In the genomic region with DNA sequence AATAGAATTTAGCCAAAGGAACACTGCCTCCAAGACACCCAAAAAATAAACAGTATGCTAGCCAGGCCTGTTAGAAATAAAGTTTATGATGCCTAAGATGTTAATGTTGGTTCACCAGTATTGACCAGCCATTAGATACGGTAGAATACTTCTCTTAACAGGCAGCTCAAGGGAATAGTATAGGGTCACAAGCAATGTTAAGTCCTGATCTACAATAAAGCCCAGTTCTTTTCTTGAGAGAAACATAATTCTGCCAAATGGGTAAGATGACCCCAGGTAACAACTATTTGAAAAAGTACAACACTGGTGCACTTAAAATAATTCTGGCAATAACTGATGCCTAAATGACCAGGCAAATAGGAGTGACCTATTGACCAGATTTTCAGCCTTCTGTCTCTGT, we compare ENCODE assay signal across 7 mouse cellular contexts. TPM values are rescaled to one million over a fixed set of nuclear protein-coding genes. Genes with fewer than 3 reads are reported as not detected.
DNase-seq lines count a peak whose midpoint lies in the region; ATAC-seq lines count a peak whose summit lies in the region.

No protein-coding gene starts in this region.

- no peak for ATAC-seq in lung, embryonic 15.5 days (ENCODE audit: borderline replicate concordance, extremely low read depth, low FRiP score, low TSS enrichment)
- ATAC-seq in forebrain, embryonic 12.5 days (ENCODE audit: low FRiP score) = peak; percentile 9
- no peak for ATAC-seq in limb, embryonic 12.5 days (ENCODE audit: insufficient number of reproducible peaks, insufficient read depth, low FRiP score, low TSS enrichment, low read depth)
- ATAC-seq in neural tube, embryonic 15.5 days (ENCODE audit: low FRiP score) = no peak

- no peak for DNase-seq in lung, postnatal 14 days
- DNase-seq in gastrocnemius, postnatal 25 days = no peak
- no peak for DNase-seq in kidney, postnatal 14 days

- no peak overlapping the region for H3K27ac ChIP-seq in lung, embryonic 15.5 days
- no peak overlapping the region for H3K27ac ChIP-seq in forebrain, embryonic 12.5 days
- H3K27ac ChIP-seq in limb, embryonic 12.5 days = no peak overlapping the region
- H3K27ac ChIP-seq in neural tube, embryonic 15.5 days (replicated peaks) = peak overlapping the region; percentile 97

- no peaks in the 10 kb centered on the region for H3K27me3 ChIP-seq in lung, embryonic 15.5 days
- H3K27me3 ChIP-seq in forebrain, embryonic 12.5 days = no peaks in the 10 kb centered on the region
- H3K27me3 ChIP-seq in limb, embryonic 12.5 days = no peaks in the 10 kb centered on the region
- H3K27me3 ChIP-seq in neural tube, embryonic 15.5 days (replicated peaks) = no peaks in the 10 kb centered on the region

- no peaks in the 10 kb centered on the region for H3K36me3 ChIP-seq in lung, embryonic 15.5 days
- no peaks in the 10 kb centered on the region for H3K36me3 ChIP-seq in forebrain, embryonic 12.5 days (replicated peaks)
- H3K36me3 ChIP-seq in limb, embryonic 12.5 days = no peaks in the 10 kb centered on the region
- no peaks in the 10 kb centered on the region for H3K36me3 ChIP-seq in neural tube, embryonic 15.5 days

- peak overlapping the region; percentile 52; the same call in 1 of the 2 replicates for H3K9ac ChIP-seq in lung, embryonic 15.5 days
- H3K9ac ChIP-seq in forebrain, embryonic 12.5 days = peak overlapping the region; percentile 88; the same call in 1 of the 2 replicates
- no peak overlapping the region for H3K9ac ChIP-seq in limb, embryonic 12.5 days (replicated peaks)
- H3K9ac ChIP-seq in neural tube, embryonic 15.5 days (replicated peaks) = no peak overlapping the region

- peaks cover 7% of the 10 kb centered on the region for H3K4me1 ChIP-seq in lung, embryonic 15.5 days
- peaks cover 11% of the 10 kb centered on the region for H3K4me1 ChIP-seq in forebrain, embryonic 12.5 days
- H3K4me1 ChIP-seq in limb, embryonic 12.5 days (replicated peaks) = peaks cover 5% of the 10 kb centered on the region; the same call in 1 of the 2 replicates
- peaks cover 23% of the 10 kb centered on the region for H3K4me1 ChIP-seq in neural tube, embryonic 15.5 days

- H3K4me3 ChIP-seq in lung, embryonic 15.5 days = peak overlapping the region; percentile 81
- peak overlapping the region; percentile 98 for H3K4me3 ChIP-seq in forebrain, embryonic 12.5 days (replicated peaks)
- peak overlapping the region; percentile 94 for H3K4me3 ChIP-seq in limb, embryonic 12.5 days (replicated peaks)
- peak overlapping the region; percentile 96; the same call in 1 of the 2 replicates for H3K4me3 ChIP-seq in neural tube, embryonic 15.5 days (replicated peaks)

- 94% methylated on average over 1 of the region's 1 CpGs for WGBS in lung, embryonic 15.5 days
- 96% methylated on average over 1 of the region's 1 CpGs for WGBS in forebrain, embryonic 12.5 days
- 86% methylated on average over 1 of the region's 1 CpGs for WGBS in limb, embryonic 12.5 days
- WGBS in neural tube, embryonic 15.5 days = 82% methylated on average over 1 of the region's 1 CpGs

- H3K4me2 ChIP-seq in lung, embryonic 15.5 days = peak overlapping the region; percentile 70
- peak overlapping the region; percentile 53 for H3K4me2 ChIP-seq in forebrain, embryonic 12.5 days
- H3K4me2 ChIP-seq in limb, embryonic 12.5 days = peak overlapping the region; percentile 54
- peak overlapping the region; percentile 57 for H3K4me2 ChIP-seq in neural tube, embryonic 15.5 days

- H3K9me3 ChIP-seq in lung, embryonic 15.5 days = no peaks in the 10 kb centered on the region
- no peaks in the 10 kb centered on the region for H3K9me3 ChIP-seq in forebrain, embryonic 12.5 days
- no peaks in the 10 kb centered on the region for H3K9me3 ChIP-seq in limb, embryonic 12.5 days
- no peaks in the 10 kb centered on the region for H3K9me3 ChIP-seq in neural tube, embryonic 15.5 days (replicated peaks)

RNA-seq across cellular contexts. Expression of gene Sf3b1, which starts 0.7 kb away (rescaled TPM):
- polyA plus RNA-seq in lung, embryonic 15.5 days (2015; fragmentation: Nextera tagmentation; extraction: Ambion mirVana) = 305 and 316 TPM in 2 replicates
- polyA plus RNA-seq in forebrain, embryonic 12.5 days (2016; fragmentation: Nextera tagmentation; extraction: Ambion mirVana) = 376 and 422 TPM in 2 replicates
- polyA plus RNA-seq in limb, embryonic 12.5 days (2016; fragmentation: Nextera tagmentation; extraction: Ambion mirVana) = 337 and 360 TPM in 2 replicates
- polyA plus RNA-seq in neural tube, embryonic 15.5 days (2015; fragmentation: Nextera tagmentation; extraction: Ambion mirVana) = 258 and 272 TPM in 2 replicates
- total RNA-seq in gastrocnemius, postnatal 25 days (2021) = 10 to 100 TPM; 36.4 to 49.3 TPM

RNA-seq across cellular contexts. Expression of gene Coq10b, which starts 24.6 kb away (rescaled TPM):
- polyA plus RNA-seq in lung, embryonic 15.5 days (2015; fragmentation: Nextera tagmentation; extraction: Ambion mirVana) = 17.0 and 19.1 TPM in 2 replicates
- polyA plus RNA-seq in forebrain, embryonic 12.5 days (2016; fragmentation: Nextera tagmentation; extraction: Ambion mirVana) = 31.0 and 31.3 TPM in 2 replicates
- 21.4 and 22.3 TPM in 2 replicates for polyA plus RNA-seq in limb, embryonic 12.5 days (2016; fragmentation: Nextera tagmentation; extraction: Ambion mirVana)
- 24.4 and 28.4 TPM in 2 replicates for polyA plus RNA-seq in neural tube, embryonic 15.5 days (2015; fragmentation: Nextera tagmentation; extraction: Ambion mirVana)
- total RNA-seq in gastrocnemius, postnatal 25 days (2021) = 10 to 100 TPM in 1 of 2 experiments, 1 to 10 TPM in 1; 7.7 to 22.8 TPM

RNA-seq across cellular contexts. Expression of gene Hspe1, which starts 60.0 kb away (rescaled TPM):
- polyA plus RNA-seq in lung, embryonic 15.5 days (2015; fragmentation: Nextera tagmentation; extraction: Ambion mirVana) = 303 and 360 TPM in 2 replicates
- 423 and 430 TPM in 2 replicates for polyA plus RNA-seq in forebrain, embryonic 12.5 days (2016; fragmentation: Nextera tagmentation; extraction: Ambion mirVana)
- polyA plus RNA-seq in limb, embryonic 12.5 days (2016; fragmentation: Nextera tagmentation; extraction: Ambion mirVana) = 485 and 512 TPM in 2 replicates
- polyA plus RNA-seq in neural tube, embryonic 15.5 days (2015; fragmentation: Nextera tagmentation; extraction: Ambion mirVana) = 253 and 287 TPM in 2 replicates
- total RNA-seq in gastrocnemius, postnatal 25 days (2021) = 10 to 100 TPM; 83.7 to 88.8 TPM

Comparison
In these comparisons a context has a peak if more than half of its experiments do, and no peak if none do; other contexts are left out.
1. H3K9ac ChIP-seq: peak in lung, embryonic 15.5 days (single experiment) and forebrain, embryonic 12.5 days (single experiment); none in limb, embryonic 12.5 days (single experiment) and neural tube, embryonic 15.5 days (single experiment).
2. Peak in every context shown above with its lines, with median percentiles within 50 percentile points of each other: H3K4me2 ChIP-seq and H3K4me3 ChIP-seq.